Mouse (Mus musculus) neural tube, embryonic 11.5 days (tissue): Measurements from ENCODE around the gene Fos. TPM values are rescaled to one million over a fixed set of nuclear protein-coding genes. Genes with fewer than 3 reads are reported as not detected.

ENCODE experiments used
- ATAC-seq: fragments of 200-750 bp; cut with Nextera tagmentation; 2 replicates; pipeline ENCODE4 v1.8.0; 2017; ENCODE audit warnings: moderate number of reproducible peaks, mild to moderate bottlenecking, moderate TSS enrichment, moderate library complexity; ENCODE audit not compliant: insufficient read depth, low FRiP score, low TSS enrichment
- DNase-seq: peaks from one replicate; pipeline ENCODE4 v3.0.0-alpha.2; 2015; ENCODE audit warnings: low spot score
- H3K27ac ChIP-seq: fragments of 300-500 bp; sonication (generic); 2 replicates; pipeline ENCODE4 v1.5.1; 2014; ENCODE audit warnings: low read depth, mild to moderate bottlenecking, low read length
- H3K27me3 ChIP-seq: fragments of 300-500 bp; sonication (generic); 2 replicates; pipeline ENCODE4 v1.6.1; 2014; ENCODE audit warnings: mild to moderate bottlenecking, low read length, mixed read lengths; ENCODE audit not compliant: control insufficient read depth, insufficient read depth
- H3K36me3 ChIP-seq: fragments of 300-500 bp; sonication (generic); 2 replicates; pipeline ENCODE4 v1.6.1; 2014; ENCODE audit warnings: mild to moderate bottlenecking, low read length, moderate library complexity, mixed read lengths; ENCODE audit not compliant: control insufficient read depth, insufficient read depth
- H3K4me1 ChIP-seq: fragments of 300-500 bp; sonication (generic); 2 replicates; pipeline ENCODE4 v1.6.1; 2014; ENCODE audit warnings: low read length, mixed read lengths; ENCODE audit not compliant: control insufficient read depth, insufficient read depth
- H3K4me2 ChIP-seq: fragments of 300-500 bp; sonication (generic); 2 replicates; pipeline ENCODE4 v1.6.1; 2014; ENCODE audit warnings: low read depth, mild to moderate bottlenecking, moderate library complexity
- H3K4me3 ChIP-seq: fragments of 300-500 bp; sonication (generic); 2 replicates; pipeline ENCODE4 v1.5.1; 2014; ENCODE audit warnings: low read depth, low read length
- H3K9ac ChIP-seq: fragments of 300-500 bp; sonication (generic); 2 replicates; pipeline ENCODE4 v1.6.1; 2014; ENCODE audit warnings: mild to moderate bottlenecking, low read length
- H3K9me3 ChIP-seq: fragments of 300-500 bp; sonication (generic); 2 replicates; pipeline ENCODE4 v1.6.1; 2016; ENCODE audit warnings: low read length; ENCODE audit not compliant: control insufficient read depth
- WGBS: fragments of 180-500 bp; shearing (Covaris S2); extraction: QIAGEN DNeasy Blood & Tissue Kit; methylation state at CpG from one replicate; pipeline ENCODE4 v1.1.7; 2014; 5-methylcytosine and 5-hydroxymethylcytosine counted together
- polyA plus RNA-seq: library from polyadenylated mRNA; unstranded; fragments of >200 nt; fragmentation: Nextera tagmentation; extraction: Ambion mirVana; gene quantifications from 2 replicates; pipeline ENCODE4 v1.2.1, GENCODE M21; 2014

Fos gene
- polyA plus RNA-seq, 1 experiment from 2014 or later = 2.5 TPM

- H3K4me1 ChIP-seq = peaks cover 12% of the 10 kb centered on the region
- H3K4me3 ChIP-seq = no peak overlapping the region
- peaks cover 21% of the 10 kb centered on the region for H3K27me3 ChIP-seq
- H3K4me2 ChIP-seq = no peak overlapping the region
- WGBS = 57% methylated on average over 7 of the region's 7 CpGs
- no peak overlapping the region for H3K9ac ChIP-seq
- ATAC-seq (no peak), DNase-seq (no peak)
- no peaks in the 10 kb centered on the region for H3K9me3 ChIP-seq
- H3K36me3 ChIP-seq = no peaks in the 10 kb centered on the region
- no peak overlapping the region for H3K27ac ChIP-seq
Measured at GRCm38 (mm10) chr12:85478696-85479095, 5.0 kb downstream of the Fos start.

- Histone ChIP-seq H3K4me2 (no peak overlapping the region), H3K36me3 (no peaks in the 10 kb centered on the region), H3K4me1 (peaks cover 12% of the 10 kb centered on the region), H3K27me3 (peaks cover 21% of the 10 kb centered on the region), H3K27ac (no peak overlapping the region), H3K9ac (no peak overlapping the region), H3K9me3 (no peaks in the 10 kb centered on the region), H3K4me3 (no peak overlapping the region)
- ATAC-seq = no peak
- no peak for DNase-seq
- 32% methylated on average over 3 of the region's 3 CpGs for WGBS
Measured at GRCm38 (mm10) chr12:85479190-85479589, 5.5 kb downstream of the Fos start.

DNA sequence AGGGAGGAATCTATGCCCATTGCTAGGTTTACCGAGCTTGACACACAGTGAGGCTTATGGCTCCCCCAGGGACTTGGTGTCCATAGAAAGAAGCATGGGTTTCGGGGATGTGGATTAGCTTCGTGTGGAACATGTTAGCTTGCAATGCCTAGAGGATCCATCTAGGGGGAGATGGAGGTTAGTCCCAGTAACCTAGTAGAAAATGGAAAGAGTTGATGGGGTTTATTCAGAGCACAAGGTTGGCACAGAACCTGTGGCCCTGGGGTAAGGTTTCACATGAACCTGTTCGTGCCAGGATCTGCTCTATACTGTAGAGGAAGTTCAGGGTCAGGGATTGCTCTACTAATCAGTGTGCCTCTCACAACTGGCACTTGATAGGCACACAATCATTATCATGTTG lies 9.5 kb downstream of the Fos start:
- no peak for ATAC-seq
- Histone ChIP-seq H3K27ac (no peak overlapping the region), H3K9ac (no peak overlapping the region), H3K4me3 (no peak overlapping the region), H3K36me3 (no peaks in the 10 kb centered on the region), H3K9me3 (no peaks in the 10 kb centered on the region), H3K4me1 (peaks cover 7% of the 10 kb centered on the region; the same call in 1 of the 2 replicates), H3K27me3 (no peaks in the 10 kb centered on the region), H3K4me2 (no peak overlapping the region)
- 39% methylated on average over 4 of the region's 4 CpGs for WGBS
- no peak for DNase-seq

DNA sequence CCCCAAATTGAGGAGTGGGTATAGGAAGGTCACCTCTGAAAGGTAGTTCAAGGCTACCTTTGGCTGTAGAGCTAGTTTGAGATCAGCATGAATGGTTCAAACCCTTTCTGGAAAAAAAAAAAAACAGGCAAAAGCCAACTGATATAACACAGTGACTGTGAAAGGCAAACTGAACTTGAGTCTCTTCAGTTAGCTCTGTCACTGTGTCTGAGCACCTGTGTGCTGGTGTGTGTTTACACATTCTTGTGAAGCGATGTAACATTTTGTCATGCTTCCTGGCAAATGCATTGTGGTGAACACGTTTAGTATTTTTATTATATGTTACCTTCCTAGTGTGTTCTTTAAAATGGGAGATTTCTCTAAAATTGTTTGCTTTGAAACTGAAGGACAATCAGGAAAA lies 11.0 kb downstream of the Fos start:
- Histone ChIP-seq H3K9me3 (no peaks in the 10 kb centered on the region), H3K4me3 (no peak overlapping the region), H3K4me1 (peaks cover 5% of the 10 kb centered on the region; the same call in 1 of the 2 replicates), H3K36me3 (no peaks in the 10 kb centered on the region), H3K27me3 (no peaks in the 10 kb centered on the region), H3K27ac (no peak overlapping the region), H3K9ac (no peak overlapping the region), H3K4me2 (no peak overlapping the region)
- DNase-seq (no peak), ATAC-seq (no peak)
- WGBS = 80% methylated on average over 2 of the region's 2 CpGs

GRCm38 (mm10) chr12:85485890-85486765 lies 12.4 kb downstream of the Fos start:
- H3K27me3 ChIP-seq = no peaks in the 10 kb centered on the region
- peak; percentile 95 for ATAC-seq
- peak overlapping the region; percentile 58 for H3K4me2 ChIP-seq
- H3K27ac ChIP-seq = peak overlapping the region; percentile 45; the same call in 1 of the 2 replicates
- H3K9ac ChIP-seq = peak overlapping the region; percentile 46; the same call in 1 of the 2 replicates
- WGBS = under 1% methylated on average over 48 of the region's 52 CpGs
- DNase-seq = peak; percentile 98
- peak overlapping the region; percentile 47 for H3K4me3 ChIP-seq
- no peaks in the 10 kb centered on the region for H3K36me3 ChIP-seq
- H3K4me1 ChIP-seq = 0 out of 2 replicates have a peak, but pooled peaks cover 5% of the 10 kb centered on the region
- H3K9me3 ChIP-seq = no peaks in the 10 kb centered on the region

DNA sequence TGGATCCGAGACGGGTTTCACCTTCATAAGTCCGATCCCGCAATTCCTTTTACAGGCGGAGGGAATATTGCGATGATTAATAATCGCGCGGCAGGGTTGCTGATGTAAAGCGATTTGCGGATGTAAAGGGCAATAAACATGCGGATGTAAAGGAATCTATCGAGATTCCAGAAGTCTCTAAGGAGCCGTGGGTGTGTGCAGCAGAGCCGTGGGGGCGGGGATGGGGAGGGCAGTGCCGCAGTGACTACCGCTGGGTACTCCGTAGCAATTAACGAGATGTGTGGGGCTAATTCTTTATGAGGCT lies 13.0 kb downstream of the Fos start:
- Histone ChIP-seq H3K9ac (0 out of 2 replicates have a peak overlapping the region, but pooled peaks have one; percentile 18), H3K27ac (no peak overlapping the region), H3K4me3 (peak overlapping the region; percentile 47), H3K9me3 (no peaks in the 10 kb centered on the region), H3K4me2 (peak overlapping the region; percentile 58), H3K4me1 (0 out of 2 replicates have a peak, but pooled peaks cover 5% of the 10 kb centered on the region), H3K36me3 (no peaks in the 10 kb centered on the region), H3K27me3 (no peaks in the 10 kb centered on the region)
- ATAC-seq (no peak; the same call in 1 of the 2 replicates), DNase-seq (peak; percentile 54)
- WGBS = 1% methylated on average over 20 of the region's 20 CpGs

DNA sequence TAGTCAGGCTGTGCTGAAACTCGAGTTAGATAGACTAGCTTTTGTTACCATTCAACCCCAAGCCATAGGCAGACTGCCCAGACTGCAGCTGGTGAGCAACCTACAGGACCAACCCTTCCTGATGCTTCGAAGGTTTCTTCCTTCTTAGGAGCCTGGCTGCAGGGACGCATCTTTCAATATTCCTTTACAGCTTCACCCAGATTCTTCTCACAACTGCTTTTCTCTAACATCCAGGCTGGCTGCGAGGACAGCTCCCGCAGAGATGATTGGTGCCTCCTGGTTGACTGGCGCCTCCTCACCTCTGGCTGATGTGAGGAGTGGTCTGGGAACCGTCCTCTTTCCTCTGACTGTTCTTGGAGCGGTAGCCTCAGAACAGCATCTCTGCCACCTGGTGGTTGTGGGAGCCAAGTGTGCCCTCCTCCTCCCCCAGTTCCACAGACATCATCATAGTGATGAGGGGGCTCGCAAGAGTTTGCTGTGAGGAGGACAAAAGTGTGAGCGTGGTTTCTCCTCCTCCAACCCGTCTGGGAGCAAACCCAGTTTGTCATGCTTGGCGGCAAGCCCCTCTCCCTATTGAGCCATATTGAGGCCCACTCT lies 14.0 kb downstream of the Fos start:
- ATAC-seq (no peak), DNase-seq (peak; percentile 80)
- H3K36me3 ChIP-seq = no peaks in the 10 kb centered on the region
- no peak overlapping the region for H3K27ac ChIP-seq
- no peaks in the 10 kb centered on the region for H3K27me3 ChIP-seq
- 0 out of 2 replicates have a peak, but pooled peaks cover 5% of the 10 kb centered on the region for H3K4me1 ChIP-seq
- H3K9ac ChIP-seq = no peak overlapping the region
- no peaks in the 10 kb centered on the region for H3K9me3 ChIP-seq
- no peak overlapping the region for H3K4me3 ChIP-seq
- H3K4me2 ChIP-seq = peak overlapping the region; percentile 58
- WGBS = 3% methylated on average over 12 of the region's 12 CpGs

DNA sequence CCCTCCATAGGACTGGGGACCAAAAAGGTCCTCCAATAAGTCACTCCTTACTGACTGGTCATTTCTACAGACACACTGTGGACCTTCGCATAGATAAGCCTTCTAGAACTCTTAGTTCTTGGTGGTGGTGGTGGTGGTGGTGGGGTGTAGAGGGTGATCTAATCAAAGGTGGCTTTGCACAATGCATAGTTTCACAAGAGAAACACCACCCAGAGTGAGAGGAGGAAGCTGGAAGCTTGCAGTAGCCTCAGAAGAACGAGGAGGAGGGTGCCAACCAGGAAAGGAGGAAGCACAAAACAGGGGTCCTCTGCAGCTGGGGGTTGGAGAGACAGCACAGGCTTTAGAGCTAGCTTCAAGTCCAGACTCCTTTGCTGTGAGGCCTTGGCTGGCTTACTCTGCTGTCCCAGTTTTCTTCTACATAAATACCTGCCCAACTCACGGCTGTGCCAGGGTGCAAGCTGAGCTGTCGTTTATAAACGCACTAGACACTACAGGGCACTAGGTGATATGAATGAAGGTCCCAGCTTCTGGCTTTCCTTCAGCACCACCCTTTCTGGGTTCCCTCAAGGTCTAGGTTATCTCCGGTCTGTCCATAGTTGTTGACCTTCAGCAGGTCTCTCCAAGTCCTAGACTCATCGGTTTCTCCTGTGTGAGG lies 15.7 kb downstream of the Fos start:
- Histone ChIP-seq H3K4me1 (0 out of 2 replicates have a peak, but pooled peaks cover 5% of the 10 kb centered on the region), H3K27ac (no peak overlapping the region), H3K4me2 (no peak overlapping the region), H3K9me3 (no peaks in the 10 kb centered on the region), H3K36me3 (no peaks in the 10 kb centered on the region), H3K9ac (no peak overlapping the region), H3K4me3 (no peak overlapping the region), H3K27me3 (no peaks in the 10 kb centered on the region)
- no peak for DNase-seq
- no peak for ATAC-seq
- WGBS = 83% methylated on average over 7 of the region's 7 CpGs
